In the genomic region with DNA sequence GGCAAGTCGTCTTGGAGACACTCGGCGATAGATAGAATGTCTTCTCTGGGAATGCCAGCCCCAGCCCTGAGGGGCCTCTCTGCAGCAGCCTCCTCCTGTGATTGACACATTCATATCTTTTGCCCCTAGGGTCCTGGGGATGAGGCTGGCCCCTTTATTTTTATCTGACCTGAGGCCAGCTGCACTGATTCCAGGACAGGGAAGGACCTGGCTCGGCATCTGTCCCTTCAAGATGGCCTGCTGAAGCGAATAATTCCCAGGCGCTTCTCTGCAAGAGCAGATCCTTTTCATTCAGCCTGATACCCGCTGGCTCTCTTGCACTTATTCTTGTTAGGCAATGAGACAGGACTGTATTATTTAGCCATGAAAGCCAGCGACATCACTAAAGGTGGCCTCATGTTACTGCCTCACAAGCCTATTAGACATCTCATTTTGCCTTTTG, we compare ENCODE assay signal across 14 mouse cellular contexts. TPM values are rescaled to one million over a fixed set of nuclear protein-coding genes. Genes with fewer than 3 reads are reported as not detected.
DNase-seq lines count a peak whose midpoint lies in the region; ATAC-seq lines count a peak whose summit lies in the region.
"Had no signal": no experiment of that assay in that cellular context is flagged by ENCODE, and none has a peak within 500 bp of the region (broad histone marks: within the 10 kb centered on the region; RNA-seq: fewer than 3 reads in every experiment).

No protein-coding gene starts in this region.

- no peaks in the 10 kb centered on the region for H3K27me3 ChIP-seq in forebrain, embryonic 14.5 days (replicated peaks; ENCODE audit: control insufficient read depth, insufficient read depth, low read length)
- no peaks in the 10 kb centered on the region for H3K27me3 ChIP-seq in forebrain, embryonic 15.5 days
- no peaks in the 10 kb centered on the region for H3K27me3 ChIP-seq in midbrain, embryonic 11.5 days (ENCODE audit: control insufficient read depth, insufficient read depth, low read length)

- WGBS in forebrain, embryonic 14.5 days = 21% methylated on average over 8 of the region's 8 CpGs
- WGBS in forebrain, embryonic 15.5 days = 20% methylated on average over 8 of the region's 8 CpGs
- WGBS in midbrain, embryonic 11.5 days = 22% methylated on average over 8 of the region's 8 CpGs

- no peak overlapping the region for H3K4me2 ChIP-seq in forebrain, embryonic 14.5 days (ENCODE audit: low read length)
- no peak overlapping the region for H3K4me2 ChIP-seq in forebrain, embryonic 15.5 days (replicated peaks)
- no peak overlapping the region for H3K4me2 ChIP-seq in midbrain, embryonic 11.5 days

- no peak for ATAC-seq in forebrain, embryonic 14.5 days
- no peak for ATAC-seq in forebrain, embryonic 15.5 days (replicated peaks)
- ATAC-seq in midbrain, embryonic 11.5 days (ENCODE audit: low FRiP score) = peak; percentile 83
- ATAC-seq: CD4-positive, CD25-positive, alpha-beta regulatory T cell, adult 4 months had no signal

- intact Hi-C loops in left cerebral cortex, postnatal 36 days (cut with DNase I) = no loop called here

- H3K4me1 ChIP-seq in forebrain, embryonic 14.5 days (ENCODE audit: control insufficient read depth, insufficient read depth, low read length) = peaks cover 3% of the 10 kb centered on the region; the same call in 1 of the 2 replicates
- peaks cover 7% of the 10 kb centered on the region; the same call in 1 of the 2 replicates for H3K4me1 ChIP-seq in forebrain, embryonic 15.5 days
- H3K4me1 ChIP-seq in midbrain, embryonic 11.5 days (ENCODE audit: control insufficient read depth, insufficient read depth, low read length) = peaks cover 10% of the 10 kb centered on the region

- H3K4me3 ChIP-seq in forebrain, embryonic 14.5 days (ENCODE audit: low read depth, low read length) = no peak overlapping the region
- no peak overlapping the region for H3K4me3 ChIP-seq in forebrain, embryonic 15.5 days
- H3K4me3 ChIP-seq in midbrain, embryonic 11.5 days (ENCODE audit: low read depth, low read length) = no peak overlapping the region
- H3K4me3 ChIP-seq: heart, adult 2 months; left cerebral cortex, adult 2 months had no signal

- no peak overlapping the region for H3K27ac ChIP-seq in forebrain, embryonic 14.5 days (ENCODE audit: low read depth, low read length)
- H3K27ac ChIP-seq in forebrain, embryonic 15.5 days (replicated peaks) = no peak overlapping the region
- H3K27ac ChIP-seq in midbrain, embryonic 11.5 days (ENCODE audit: low read depth, low read length) = peak overlapping the region; percentile 35
- H3K27ac ChIP-seq: heart, adult 2 months; left cerebral cortex, adult 2 months had no signal

- H3K9me3 ChIP-seq in forebrain, embryonic 14.5 days (replicated peaks; ENCODE audit: control insufficient read depth, low read length) = no peaks in the 10 kb centered on the region
- H3K9me3 ChIP-seq in forebrain, embryonic 15.5 days = no peaks in the 10 kb centered on the region
- H3K9me3 ChIP-seq in midbrain, embryonic 11.5 days (ENCODE audit: control insufficient read depth, low read length) = no peaks in the 10 kb centered on the region

- H3K9ac ChIP-seq in forebrain, embryonic 14.5 days (ENCODE audit: low read length) = no peak overlapping the region
- no peak overlapping the region for H3K9ac ChIP-seq in forebrain, embryonic 15.5 days (replicated peaks)
- no peak overlapping the region for H3K9ac ChIP-seq in midbrain, embryonic 11.5 days (ENCODE audit: low read length)

- H3K36me3 ChIP-seq in forebrain, embryonic 14.5 days (ENCODE audit: control insufficient read depth, insufficient read depth, low read length) = no peaks in the 10 kb centered on the region
- H3K36me3 ChIP-seq in forebrain, embryonic 15.5 days = no peaks in the 10 kb centered on the region
- H3K36me3 ChIP-seq in midbrain, embryonic 11.5 days (ENCODE audit: control insufficient read depth, insufficient read depth, low read length) = no peaks in the 10 kb centered on the region

- peak; percentile 36 for DNase-seq in forebrain, embryonic 14.5 days (ENCODE audit: low spot score)
- peak; percentile 32 for DNase-seq in embryo, embryonic 9.5 days (ENCODE audit: extremely low spot score)
- DNase-seq in midbrain, embryonic 11.5 days (ENCODE audit: low spot score, missing footprints) = peak; percentile 91
- DNase-seq in retina, embryonic 14.5 days (ENCODE audit: low spot score) = peak; percentile 42
- no peak for DNase-seq in ovary, postnatal 14 days (ENCODE audit: low spot score)
- no peak for DNase-seq in thymus, postnatal 14 days
- DNase-seq in left cerebral cortex, postnatal 36 days (ENCODE audit: low spot score in 2 of 2) = no peak
- DNase-seq: heart, adult 2 months; kidney, postnatal 14 days; lung, postnatal 10 days; thymus, postnatal 36 days had no signal

RNA-seq across cellular contexts. Expression of a gene that starts 56.0 kb away (rescaled TPM):
- 75.6 and 77.9 TPM in 2 replicates for polyA plus RNA-seq in forebrain, embryonic 14.5 days (2014; fragmentation: Nextera tagmentation; extraction: Ambion mirVana)
- 82.9 and 92.4 TPM in 2 replicates for polyA plus RNA-seq in forebrain, embryonic 15.5 days (2015; fragmentation: Nextera tagmentation; extraction: Ambion mirVana)
- polyA plus RNA-seq in midbrain, embryonic 11.5 days (2014; fragmentation: Nextera tagmentation; extraction: Ambion mirVana) = 109 and 118 TPM in 2 replicates
- 10 to 100 TPM; 24.9 to 28.6 TPM for total RNA-seq in left cerebral cortex, postnatal 36 days (2021)

RNA-seq across cellular contexts. Expression of a gene that starts 56.5 kb away (rescaled TPM):
- 3.3 and 3.4 TPM in 2 replicates for polyA plus RNA-seq in forebrain, embryonic 14.5 days (2014; fragmentation: Nextera tagmentation; extraction: Ambion mirVana)
- polyA plus RNA-seq in forebrain, embryonic 15.5 days (2015; fragmentation: Nextera tagmentation; extraction: Ambion mirVana) = 2.7 and 3.4 TPM in 2 replicates
- 3.1 and 3.2 TPM in 2 replicates for polyA plus RNA-seq in midbrain, embryonic 11.5 days (2014; fragmentation: Nextera tagmentation; extraction: Ambion mirVana)
- 1 to 10 TPM; 3.4 to 3.9 TPM for total RNA-seq in left cerebral cortex, postnatal 36 days (2021)

Comparison
In these comparisons a context has a peak if more than half of its experiments do, and no peak if none do; other contexts are left out.
1. DNase-seq: peak in forebrain, embryonic 14.5 days (single experiment), embryo, embryonic 9.5 days (single experiment), midbrain, embryonic 11.5 days (single experiment) and retina, embryonic 14.5 days (single experiment); none in ovary, postnatal 14 days (single experiment), thymus, postnatal 14 days (single experiment) and left cerebral cortex, postnatal 36 days (0 of 2).